Mouse (Mus musculus): ENCODE results near the gene Rpl22.

Rpl22 gene

DNA sequence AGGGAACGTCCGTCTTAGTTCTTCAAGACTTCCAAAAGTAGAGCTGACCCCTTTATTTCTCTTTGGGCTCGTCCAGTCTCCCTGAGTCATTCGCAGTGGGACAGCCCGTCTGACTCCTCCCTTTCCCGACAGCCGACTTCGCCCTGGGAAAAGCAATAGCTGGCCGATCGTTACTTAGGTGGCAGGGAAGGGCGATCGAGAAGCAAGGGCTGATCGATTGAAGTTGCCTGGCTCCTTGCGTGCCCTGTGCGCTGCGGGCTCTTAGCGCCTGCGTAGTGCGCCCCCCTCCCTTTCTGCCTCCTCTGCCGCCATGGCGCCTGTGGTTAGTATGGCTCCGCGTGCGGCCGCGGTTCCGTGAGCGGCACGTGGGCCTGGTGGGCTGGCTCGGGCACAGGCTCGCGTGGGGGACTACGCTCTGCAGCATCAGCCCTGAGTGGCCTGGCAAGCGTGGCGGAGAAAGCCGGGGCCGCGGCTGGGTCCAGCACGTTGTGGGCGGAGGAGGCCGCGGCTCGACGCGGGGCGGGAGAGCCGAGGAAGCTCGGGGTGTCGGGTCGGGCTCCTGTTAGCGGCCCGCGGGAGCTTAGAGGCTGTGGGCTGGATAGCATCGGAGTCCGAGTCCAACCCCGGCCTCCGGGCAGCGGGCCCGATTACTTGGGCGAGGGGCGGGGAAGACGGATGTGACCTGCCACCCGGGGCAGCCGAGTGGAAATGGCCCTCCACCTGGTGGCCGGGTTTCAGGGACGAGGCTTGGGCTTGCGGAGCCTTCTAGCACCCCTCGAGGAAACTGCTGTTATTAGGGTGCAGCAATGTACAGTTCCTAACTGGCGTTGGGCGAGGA lies at the start of gene Rpl22:
TSS of gene Rpl22 (plus strand) at position 169 of the 838 bp plus-strand sequence.
- peak; percentile 99 for DNase-seq

DNA sequence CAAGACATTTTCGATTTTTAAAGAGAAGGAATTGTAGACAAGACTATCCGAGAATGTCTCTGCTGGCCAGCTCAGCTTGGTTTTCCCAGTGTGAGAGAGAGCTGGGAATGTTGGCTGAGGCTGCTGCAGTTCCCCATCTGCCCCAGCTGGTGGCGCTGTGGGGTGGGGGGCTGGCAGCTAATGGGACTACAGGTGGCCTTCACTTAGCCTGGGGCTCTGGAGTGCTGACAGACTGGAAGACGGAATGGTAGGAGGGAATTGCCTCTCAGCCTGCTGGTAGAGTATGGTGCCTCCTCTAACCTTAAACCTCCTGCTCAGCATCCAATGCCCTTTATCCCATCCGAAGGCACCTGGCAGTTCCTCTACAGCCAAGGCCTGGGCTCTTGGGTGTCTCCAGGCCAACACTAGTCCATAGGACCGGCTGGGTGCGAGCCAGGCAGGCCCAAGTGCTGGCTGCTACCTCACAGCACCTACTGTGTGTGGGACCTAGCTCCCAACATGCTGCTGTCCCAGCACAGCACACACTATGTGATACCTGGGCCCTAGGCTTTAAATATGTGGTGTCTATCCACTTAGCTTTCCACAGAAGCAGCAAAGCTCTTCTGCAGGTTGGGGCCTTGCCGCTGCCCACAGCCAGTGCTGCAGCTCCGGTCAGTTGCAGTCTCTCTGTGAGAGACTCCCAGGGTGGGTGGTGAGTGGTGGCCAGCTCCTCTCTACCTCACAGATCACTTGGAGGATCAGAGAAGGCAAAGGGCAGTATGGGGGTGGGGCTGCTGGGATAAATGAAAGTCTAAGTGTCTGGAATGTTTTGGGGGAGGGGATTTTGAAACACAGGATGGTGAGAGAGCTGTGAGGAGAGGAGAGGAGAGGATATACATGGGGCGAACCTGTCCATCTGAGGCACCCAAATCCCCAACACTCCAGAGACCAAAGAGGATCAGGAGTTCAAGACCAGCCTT lies 48.9 kb upstream of the Rpl22 start:
- DNase-seq, result peak; percentile 91

DNA sequence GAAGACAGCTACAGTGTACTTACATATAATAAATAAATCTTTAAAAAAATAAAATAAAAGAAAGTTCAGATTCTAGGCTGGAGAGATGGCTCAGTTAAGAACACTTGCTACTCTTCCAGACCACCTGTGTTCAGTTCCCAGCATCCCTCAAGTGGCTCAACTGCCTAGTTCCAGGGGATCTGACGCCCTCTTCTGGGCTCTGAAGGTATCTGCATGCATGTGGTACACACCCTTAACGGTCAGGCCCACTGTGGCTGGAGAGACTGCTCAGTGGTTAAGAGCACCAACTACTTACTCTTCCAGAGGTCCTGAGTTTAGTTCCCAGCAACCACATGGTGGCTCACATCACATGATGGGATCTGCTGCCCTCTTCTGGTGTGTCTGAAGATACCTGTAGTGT lies 47.6 kb upstream of the Rpl22 start:
- no peak for DNase-seq

DNA sequence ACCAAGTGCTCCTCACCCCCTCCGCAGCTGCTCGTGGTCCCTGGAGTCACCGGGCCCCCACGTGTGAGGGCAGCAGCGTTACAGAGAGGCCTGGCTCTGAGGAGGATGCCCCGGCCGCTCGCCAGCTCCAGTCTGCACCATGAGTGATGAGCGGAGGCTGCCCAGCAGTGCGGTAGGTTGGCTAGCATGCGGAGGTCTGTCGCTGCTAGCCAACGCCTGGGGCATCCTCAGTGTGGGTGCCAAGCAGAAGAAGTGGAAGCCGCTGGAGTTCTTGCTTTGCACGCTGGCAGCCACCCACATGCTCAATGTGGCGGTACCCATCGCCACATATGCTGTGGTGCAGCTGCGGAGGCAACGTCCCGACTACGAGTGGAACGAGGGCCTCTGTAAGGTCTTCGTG lies 46.6 kb upstream of the Rpl22 start:
- DNase-seq, result no peak

DNA sequence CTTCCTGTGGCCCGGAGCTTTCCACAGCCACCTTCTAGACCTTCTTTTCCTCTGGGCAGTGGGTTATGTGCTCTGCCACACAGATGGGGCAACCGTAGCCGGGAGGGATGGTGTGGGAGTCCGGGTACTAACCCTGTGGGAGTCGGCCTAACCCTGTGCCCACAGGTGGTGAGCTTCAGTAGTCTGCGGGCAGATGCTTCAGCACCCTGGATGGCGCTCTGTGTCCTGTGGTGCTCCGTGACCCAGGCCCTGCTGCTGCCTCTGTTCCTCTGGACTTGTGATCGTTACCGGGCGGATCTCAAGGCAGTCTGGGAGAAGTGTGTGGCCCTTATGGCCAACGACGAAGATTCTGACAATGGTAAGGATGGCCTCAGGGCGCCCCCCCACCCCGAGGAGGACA lies 43.9 kb upstream of the Rpl22 start:
- DNase-seq, result no peak

DNA sequence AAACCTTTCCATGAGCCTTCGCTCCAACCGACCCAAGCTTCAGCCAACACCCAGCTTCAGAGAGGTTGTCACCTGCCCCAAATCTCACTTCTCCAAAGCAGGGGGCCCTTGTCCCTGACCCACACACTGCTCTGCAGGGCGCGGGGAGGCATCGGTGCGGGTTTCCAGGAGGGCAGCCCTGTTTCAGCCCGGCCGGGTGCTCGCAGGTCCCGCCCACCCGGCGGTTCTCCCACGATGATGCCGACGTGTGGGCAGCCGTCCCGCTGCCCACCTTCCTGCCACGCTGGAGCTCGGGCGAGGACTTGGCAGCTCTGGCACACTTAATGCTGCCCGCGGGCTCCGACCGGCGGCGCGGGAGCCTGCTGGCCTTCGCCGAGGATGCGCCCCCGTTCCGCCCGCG lies 42.8 kb upstream of the Rpl22 start:
- no peak for DNase-seq

DNA sequence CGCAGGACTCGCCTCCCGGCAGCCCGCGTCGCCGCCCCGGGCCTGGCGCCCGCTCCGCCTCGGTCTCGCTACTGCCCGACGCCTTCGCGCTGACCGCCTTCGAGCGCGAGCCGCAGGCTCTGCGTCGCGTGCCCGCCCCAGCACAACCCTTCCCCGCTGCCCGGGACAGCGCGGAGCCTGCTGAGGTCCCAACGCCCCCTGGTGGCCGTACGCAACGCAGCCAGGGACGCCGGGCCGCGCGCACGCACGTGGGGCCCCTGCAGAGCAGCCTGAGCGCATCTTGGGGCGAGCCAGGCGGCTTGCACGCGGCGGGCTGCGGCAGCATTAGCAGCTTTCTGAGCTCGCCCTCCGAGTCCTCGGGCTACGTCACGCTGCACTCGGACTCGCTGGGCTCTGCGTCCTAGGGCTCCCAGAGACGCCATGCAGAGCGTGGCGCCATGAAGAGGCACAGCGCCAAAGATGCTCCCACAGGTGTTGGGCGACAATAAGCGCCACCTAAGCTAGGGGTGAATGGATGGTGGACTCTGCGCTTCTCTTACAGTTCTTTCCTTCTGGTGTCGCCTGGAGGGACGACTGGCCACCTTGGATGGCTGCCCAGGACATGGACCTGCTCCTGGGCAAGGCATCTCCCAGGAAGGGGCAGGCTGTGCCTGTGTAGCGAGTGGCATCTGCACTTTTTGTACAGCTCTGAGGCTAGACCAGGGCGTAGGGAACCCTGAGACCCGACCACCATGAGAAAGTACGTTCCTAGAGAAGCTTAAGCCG lies 42.2 kb upstream of the Rpl22 start:
- DNase-seq, result peak; percentile 97

DNA sequence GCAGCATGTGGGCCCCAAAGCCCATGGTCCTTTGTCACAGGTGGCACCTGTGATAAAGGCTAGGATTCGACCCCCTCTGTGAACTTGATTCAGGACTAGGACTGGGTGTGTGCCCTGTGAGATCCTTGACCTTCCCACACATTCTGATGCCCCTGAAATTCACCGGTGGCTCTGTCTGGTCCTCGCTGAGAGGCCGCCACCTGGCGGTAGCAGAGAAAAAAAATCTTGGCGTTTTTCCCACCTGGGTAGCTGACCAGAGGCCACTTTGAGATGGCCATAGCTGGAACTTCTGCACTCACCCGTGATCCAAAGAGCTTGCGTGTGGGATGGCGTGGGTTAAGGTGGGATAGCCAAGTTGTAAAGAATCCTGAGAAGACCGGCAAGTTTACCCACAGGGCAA lies 40.0 kb upstream of the Rpl22 start:
- DNase-seq, result peak; percentile 97

DNA sequence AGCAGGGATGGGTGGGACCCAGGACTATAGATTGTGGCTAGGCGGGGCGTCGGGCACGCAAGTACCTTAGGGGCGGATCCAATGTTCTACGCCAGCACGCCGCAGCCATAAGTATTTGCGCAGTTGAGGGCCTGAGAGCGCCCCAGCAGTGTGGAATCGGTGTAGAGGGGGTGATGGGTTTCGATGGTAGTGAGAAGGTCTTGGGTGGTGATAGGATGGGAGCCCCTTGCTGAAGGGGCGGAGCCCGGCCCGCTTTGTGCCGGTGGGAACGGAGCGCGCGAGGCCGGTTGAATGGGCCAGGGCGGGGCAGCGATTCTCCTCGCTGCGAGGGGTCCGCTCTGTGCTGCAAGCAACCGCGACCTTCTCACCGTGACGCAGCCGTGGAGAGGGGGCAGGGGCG lies 39.4 kb upstream of the Rpl22 start:
- peak; percentile 91 for DNase-seq

DNA sequence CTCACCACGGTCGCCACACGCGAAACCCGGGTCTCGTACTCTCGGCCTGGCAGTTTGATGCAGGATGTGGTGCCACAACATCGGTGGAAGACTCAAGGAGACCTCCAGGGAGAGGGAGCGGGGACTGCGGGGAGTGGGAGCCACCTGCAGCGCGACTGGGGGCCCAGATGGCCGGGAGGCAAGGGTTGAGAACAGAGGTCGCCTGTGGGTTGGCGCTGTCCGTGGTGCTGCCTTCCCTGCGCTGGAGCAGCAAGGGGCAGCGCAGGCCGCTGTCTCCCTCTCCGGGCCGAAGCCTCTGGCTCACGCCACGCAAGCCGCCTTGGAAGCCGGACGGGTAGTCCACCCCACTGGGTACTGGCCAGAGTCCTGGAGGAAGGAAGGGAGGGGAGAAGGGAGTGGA lies 38.7 kb upstream of the Rpl22 start:
- peak; percentile 94 for DNase-seq

DNA sequence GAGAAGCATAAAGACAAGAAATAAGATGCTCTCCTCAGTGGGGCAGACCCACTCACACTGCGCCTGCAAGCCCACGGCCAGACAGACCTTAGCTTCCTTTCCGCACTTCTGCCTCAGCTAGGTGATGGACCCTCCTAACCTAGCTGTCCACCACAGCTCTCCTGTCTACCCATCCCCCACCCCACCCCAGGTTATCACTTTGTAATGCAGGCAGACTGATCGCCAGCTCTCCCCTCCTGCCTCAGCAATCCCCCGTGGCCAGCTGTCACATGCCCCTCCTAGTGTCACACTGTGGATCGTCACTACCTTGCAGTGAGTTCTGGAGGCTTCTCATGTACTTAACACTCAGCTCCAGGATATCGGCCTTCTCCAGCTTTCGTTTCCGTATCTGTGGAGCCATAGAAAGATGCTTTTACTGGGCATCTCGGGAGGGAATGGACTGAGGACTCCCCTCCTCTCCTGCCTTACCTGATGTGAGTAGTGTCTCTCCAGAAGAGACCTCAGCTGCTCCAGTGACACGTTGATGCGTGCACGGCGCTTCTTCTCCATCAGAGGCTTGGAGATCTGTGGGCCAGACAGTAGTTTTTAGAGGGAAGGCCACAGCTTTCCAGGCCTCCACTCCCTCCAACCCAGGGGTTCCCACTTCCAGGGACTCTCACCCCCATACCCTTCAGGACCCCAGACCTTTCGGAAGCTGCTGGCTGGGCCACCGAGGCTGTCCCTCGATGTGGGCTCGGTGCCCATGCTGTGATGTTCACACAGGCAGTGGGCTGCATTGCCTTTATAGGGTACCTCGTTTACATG lies 38.0 kb upstream of the Rpl22 start:
- peak; percentile 90 for DNase-seq

DNA sequence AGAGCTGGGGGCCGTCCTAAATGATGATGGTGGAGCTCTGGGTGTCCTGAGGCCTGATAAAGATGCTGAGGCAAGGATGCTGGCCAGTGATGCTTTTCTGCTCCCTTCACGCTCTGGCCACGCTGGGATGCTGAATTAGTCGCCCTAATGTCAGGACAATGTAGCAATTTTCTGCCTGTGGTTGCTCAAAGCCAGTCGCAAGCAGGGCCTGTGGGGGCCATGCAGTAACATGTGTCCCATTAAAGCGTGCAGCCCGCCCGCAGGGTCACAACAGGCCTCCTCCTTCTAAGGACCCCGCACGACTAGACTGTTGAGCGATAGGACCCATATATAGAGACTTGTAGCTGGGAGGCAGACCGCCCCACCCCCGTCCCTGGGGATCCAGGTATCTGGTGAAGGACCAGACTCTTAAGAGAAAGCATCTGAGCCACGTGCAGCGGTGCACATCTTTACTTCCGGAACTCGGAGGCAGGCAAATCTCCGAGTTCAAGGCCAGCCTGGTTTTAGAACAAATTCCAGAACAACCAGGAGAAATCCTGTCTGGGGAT lies 37.1 kb upstream of the Rpl22 start:
- no peak for DNase-seq

DNA sequence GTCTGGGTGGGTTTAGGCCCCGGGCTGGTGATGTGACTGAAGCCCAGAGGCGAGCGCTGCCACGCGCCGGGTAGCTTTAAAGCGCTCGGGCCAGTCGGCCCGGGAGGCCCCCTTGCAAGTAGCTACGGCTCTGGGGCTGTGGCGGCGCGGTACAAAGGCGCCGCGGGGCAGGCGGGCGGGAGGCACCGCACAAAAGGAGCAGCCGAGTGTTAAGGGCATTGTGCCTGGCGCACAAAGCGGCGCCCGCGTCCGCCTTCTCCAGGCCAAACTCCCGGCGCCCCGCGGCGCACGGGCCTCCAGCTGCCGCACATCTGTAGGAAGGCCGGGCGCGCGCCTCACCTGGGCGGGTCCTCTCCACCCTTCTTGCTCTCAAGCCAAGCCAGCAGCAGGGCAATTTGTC lies 35.2 kb upstream of the Rpl22 start:
- no peak for DNase-seq

DNA sequence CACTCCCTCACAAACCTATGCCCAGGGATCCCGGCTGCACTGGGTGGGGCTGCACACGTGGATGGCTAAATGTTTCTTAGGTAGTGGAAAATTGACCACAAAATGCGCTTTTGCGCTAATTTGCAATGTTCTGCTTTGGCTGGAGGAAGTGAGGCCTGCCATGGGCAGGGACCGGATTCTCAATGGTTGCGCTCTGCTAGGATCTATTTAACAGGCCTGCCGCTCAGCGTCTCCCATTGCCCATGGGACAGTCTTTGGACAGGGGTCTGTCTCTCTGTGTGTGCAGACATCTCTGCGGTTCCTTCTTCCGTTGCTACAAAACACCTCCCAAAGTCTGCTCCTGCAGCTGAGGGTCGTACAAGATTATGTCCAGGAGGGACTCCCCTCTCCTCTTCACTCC lies 34.6 kb upstream of the Rpl22 start:
- DNase-seq, result no peak

DNA sequence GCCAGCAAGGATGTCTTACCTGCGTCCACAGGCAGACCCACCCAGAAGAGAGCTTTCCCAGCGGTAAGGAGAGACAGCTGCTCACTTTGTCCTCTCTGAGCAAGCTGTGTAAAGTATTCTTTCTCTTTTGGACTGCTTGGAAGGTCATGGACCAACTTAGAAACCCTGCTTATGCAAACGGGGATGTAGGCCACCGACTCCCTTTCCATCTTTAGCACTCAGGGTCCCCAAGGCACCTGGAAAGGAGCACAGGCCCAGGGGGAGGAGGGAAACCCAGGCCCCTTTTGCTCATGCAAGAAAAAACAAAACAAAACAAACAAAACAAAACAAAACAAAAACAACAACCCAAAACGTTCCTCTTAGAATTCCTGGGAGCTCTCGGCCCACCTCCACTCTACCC lies 34.0 kb upstream of the Rpl22 start, which contains the start of gene Hes3:
TSS of gene Hes3 (minus strand) at position 101 of the 400 bp plus-strand sequence.
- no peak for DNase-seq

DNA sequence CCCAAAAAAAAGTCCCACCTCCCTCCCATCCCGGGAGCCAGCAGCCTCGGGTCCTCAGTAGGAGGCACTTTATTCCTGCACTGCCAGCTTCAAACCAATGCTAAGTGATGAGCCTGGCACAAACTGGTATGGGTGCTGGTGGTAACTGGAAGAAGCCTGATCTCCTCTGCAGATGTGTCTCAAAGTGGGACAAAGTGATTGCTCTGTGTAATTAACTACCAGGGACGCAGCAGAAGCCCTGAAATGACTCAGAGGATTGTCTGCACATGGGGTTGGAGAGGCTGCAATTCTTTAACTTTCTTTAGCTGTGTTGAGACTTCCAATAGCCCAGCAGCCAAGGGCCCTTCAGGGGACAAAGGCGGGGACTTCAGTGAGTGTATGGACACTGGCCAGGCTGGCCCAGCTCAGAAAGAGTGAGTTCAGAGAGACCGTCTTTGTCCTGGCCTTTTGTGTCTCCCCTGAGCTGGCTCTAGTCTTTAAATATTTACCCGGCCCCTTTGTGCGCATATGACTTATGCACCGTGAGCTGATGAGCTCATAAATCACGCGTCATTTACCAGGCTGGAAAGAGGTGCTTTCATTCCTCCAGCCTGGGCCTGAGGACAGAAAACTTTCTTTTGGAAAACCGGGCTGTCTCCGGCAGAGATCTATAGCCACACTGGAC lies 33.3 kb upstream of the Rpl22 start:
- DNase-seq, result no peak

DNA sequence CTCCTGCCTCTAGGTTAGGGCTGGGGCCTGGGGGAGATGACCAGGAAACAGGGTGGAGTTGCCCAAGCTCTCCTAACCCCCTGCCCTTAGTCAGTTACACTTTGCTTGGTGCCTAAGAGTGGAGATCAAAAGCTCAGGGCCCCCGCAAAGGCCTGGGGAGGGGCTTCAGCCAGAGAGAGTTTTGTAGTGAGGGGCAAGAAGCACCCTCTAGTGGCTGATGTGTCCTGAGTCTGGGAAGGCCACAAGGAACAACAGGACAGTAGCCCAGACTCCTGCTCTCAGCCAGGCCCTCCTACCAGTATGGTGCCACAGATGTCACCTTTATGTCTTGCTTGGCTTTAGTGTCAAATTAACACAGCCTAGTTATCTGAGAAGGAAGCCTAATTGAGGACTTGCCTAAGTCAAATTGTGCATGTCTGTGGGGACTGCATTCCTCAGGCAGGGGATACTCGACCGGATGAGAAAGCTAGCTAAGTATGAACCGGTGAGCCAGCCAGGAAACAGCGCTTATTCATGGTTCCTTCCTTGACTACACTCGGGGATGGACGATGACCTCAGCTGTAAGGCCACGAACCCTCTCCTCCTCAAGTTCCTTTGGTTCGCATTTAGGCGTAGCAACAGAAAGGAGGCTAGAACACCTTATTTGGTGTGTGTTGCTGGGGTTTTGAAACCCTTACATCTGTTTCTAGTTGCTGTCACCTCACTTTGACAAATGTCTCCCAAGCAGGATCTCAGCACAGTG lies 31.2 kb upstream of the Rpl22 start:
- DNase-seq, result peak; percentile 92

DNA sequence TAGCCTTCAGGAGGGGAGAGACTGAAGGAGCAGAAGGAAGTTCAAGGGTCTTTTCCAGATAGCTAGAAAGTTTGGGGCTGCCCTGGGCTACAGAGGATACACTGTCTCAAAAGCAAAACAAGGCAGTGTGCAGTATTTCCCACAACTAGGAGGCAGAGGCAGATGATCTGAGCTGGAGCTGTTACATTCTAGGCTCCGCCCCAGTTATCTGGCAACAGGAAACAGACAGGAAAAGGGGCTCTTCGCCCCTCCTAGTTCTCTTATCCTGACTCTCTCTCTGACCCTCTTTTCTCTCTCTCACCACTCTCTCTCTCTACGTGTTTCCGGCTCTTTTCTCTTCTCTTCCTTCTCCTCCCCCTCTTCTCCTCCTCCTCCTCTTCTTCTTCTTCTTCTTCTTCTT lies 29.6 kb upstream of the Rpl22 start:
- DNase-seq, result no peak

DNA sequence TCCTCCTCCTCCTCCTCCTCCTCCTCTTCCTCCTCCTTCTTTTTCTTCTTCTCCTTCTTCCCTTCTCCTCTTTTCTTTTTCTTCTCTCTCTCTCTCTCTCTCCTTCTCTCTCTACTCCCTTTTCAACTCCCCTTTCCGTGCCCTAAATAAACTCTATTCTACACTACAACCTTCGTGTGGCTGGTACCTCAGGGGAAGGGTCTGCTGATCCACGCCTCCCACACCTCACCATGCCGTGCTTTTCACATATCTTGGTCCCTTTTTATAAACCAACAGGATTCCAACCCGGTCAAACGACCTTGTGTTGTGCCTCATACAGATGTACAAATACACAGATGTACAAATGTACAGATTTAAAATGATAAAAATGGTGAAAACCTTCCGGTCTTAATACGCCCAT lies 29.2 kb upstream of the Rpl22 start:
- no peak for DNase-seq

All from heart, adult 11 months (tissue).